Mouse (Mus musculus): ENCODE results near the gene Serinc3.
"Not testable (repeated sequence)": the region's sequence is repeated elsewhere in the genome, so short reads cannot be mapped to it uniquely, and the experiment has no call there.

Serinc3 gene

DNA sequence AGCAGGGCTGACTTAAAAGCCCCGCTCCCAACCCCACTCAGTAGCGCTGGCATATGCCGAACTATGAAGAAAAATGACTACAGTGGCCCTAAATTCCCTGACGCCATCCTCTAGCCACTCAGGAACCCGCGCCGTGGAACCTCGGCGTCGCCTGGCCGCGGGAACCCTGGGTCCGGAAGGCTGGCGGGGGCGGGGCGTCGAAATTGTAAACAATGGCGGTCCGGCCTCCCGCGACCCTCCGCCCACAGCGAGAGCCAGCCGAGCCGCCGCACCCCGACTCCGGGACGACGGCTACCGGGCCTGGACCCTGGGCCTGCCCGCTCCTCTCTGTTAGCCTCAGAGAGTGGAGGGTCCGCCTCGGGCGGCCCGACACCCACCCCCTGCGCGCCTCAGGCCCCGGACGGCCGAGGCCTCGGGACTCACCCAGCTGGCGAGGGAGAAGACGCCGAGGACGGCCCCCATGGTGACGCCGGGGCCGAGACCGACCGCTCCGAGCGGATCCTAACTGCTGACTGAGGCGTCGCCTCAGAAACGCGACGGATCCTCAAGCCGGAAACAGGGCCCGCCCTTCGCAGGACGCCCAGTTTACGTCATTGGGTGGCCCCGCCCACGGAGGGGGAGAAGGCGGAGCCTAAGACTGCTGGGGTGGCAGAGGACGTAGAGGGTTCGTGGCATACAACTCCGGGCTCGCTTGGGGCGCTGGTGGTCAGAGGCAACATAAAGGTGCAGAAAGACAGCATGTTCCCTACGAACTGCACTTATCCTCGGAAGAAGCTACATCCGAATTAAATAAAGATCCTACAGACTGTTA, at the start of gene Serinc3:
Serinc3 (minus strand) TSS at position 557 of the 811 bp plus-strand sequence.
- in situ Hi-C loops (cut with MboI; ENCODE audit: low sequenced_read_pairs) = no loop called here

DNA sequence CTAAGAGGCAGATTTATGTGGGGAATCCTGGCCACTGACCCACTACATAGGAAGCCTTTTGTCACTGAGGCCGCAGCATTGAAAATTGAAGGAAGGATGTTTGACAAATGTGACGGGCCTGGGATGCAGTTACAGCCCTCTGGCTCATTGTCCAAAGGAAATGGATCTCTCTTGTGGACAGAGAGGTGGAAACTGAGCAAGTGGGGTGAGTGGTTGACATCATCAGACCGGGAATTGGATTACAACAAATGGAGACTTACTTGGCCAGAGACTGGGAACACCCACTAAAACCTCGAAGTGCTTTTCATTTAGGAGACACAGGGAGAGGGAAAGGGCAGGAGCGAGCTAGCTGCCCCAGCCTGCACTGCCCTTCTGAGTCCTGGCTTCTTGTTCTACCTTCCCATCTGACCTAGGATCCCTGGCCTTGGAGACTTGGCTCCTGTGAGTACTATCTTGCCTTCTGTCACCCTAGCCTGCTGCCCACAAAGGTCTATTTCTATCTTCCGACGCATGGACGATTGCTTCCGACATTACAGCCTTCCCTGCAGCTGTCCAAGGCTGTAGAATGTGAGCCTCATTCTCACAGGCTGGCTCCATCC, 48.9 kb upstream of the Serinc3 start:
- in situ Hi-C loops (cut with MboI; ENCODE audit: low sequenced_read_pairs) = no loop called here

DNA sequence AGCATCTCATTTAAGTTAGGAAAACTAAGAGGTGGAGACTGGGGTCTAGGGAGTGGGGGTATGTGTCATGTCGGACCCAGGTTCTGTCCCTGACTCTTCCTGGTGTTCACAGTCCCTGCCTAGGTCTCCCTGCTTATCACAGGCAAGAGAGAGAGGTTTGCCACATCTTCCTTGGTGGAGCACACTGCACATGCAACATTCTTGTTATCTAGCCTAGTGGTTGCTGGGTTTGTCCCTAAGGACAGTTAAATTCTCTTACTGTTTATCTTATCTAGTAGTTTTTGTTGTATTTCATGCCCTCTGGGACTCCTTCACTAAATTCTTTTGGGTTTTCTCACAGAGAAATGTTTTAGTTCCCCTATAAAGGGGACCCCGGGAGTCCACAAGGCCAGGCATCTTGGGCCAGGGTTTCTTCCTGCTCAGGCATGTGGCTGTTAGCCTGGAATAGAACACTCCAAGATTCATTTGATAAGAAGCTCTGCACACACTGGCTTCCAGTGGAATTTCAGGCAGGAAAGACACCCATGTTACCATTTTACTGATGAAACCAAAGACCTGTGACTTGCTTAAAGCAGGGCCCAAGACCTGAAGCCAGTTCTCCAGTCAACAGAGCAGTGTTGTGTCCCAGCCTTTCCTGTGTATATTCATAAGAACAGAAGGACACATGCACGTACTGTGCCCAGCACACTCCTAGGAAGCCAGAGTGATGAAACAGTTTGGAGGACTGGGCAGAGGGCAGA, 48.1 kb upstream of the Serinc3 start:
- in situ Hi-C loops (cut with MboI; ENCODE audit: low sequenced_read_pairs) = no loop called here

DNA sequence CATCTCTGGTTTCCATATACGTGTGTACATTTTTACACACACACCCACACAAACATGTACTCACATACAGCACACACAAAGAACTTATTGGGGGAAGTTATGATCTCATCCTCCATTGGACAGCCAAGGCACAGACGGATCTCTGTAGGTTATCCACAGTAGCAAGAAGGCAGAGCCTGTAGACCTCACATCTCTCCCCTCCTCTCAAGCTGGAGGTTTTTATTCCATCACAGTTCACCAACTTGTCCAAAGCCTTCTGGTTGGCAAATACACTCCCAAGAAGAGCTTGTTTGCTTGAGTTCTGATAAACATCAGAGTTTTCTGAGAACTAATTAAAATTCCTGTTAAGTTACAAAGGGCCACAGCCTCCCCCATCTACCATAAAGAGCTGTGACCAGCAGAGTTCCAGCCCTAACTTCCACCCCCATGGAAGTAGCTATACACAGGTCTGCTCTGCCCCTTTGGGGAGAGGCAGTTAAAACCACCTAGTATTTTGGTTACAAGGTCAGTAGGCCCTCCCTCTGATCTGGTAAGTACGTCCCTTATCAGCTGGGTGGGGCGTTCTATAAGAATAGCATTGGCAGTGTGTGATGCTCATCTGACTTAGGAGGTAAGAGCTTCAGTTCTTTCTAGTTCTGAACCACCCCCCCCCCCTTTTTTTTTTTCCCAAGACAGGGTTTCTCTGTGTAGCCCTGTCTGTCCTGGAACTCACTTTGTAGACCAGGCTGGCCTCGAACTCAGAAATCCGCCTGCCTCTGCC, 47.1 kb upstream of the Serinc3 start:
- in situ Hi-C loops (cut with MboI; ENCODE audit: low sequenced_read_pairs) = no loop called here

DNA sequence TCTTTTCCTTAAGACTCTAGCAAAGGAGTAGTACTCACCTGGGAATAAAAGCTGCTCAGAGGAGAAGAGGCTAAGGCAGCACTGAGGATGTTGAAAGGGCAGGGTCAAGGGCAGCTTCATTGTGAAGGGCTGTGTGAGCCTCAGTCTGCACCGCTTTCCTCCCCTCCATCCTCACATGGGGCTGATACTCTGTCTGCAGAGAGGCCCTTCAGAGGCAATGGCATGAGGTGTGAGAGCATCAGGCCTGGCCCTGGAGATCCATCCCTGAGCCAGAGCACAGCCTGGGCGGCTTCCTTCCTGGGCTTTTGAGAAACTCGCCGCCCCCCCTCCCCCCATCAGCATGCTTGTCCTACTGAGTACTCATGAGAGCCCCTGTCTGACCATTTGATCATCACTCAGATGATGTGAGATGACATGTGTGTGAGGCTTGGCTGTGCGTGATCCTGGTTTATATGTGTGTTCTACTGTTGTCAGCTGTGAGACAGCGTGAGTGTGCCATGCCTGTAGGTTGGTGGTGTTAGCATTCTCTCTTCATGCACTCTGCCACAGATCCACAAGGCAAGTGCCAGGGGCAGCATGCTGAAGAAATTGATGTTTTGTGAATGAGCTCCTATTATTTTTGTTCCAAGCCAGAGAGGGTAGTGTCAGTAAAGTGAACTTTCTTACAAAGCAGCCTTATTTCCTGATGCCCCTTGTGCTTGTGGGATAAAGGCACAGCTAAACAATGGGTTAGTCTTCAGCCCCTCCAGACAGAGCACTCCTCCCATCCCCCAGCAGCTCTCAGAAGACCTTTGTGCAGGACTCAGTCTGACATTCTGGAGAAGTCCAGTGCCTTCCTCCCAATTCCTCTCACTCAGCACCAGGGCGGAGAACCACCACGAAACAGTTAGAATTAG, 45.7 kb upstream of the Serinc3 start:
- in situ Hi-C loops (cut with MboI; ENCODE audit: low sequenced_read_pairs) = no loop called here

DNA sequence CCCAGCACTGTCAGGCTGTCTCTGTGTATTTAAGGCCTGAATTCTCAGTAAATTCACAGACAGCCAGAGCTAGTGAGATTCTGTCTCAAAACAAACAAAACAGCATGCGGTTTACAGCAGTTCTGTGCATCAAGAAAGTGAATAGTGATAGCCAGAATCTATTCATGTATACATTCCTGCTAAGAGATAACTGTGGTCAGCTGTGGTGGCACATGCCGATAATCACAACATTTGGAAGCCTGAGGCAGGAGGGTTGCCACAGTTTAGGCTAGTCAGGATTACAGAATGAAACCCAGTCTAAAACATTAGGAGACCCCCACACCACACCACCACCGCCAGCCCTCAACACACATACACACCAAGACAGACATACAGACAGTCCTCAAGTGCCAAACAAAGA, 44.8 kb upstream of the Serinc3 start:
- in situ Hi-C loops (cut with MboI; ENCODE audit: low sequenced_read_pairs) = no loop called here

DNA sequence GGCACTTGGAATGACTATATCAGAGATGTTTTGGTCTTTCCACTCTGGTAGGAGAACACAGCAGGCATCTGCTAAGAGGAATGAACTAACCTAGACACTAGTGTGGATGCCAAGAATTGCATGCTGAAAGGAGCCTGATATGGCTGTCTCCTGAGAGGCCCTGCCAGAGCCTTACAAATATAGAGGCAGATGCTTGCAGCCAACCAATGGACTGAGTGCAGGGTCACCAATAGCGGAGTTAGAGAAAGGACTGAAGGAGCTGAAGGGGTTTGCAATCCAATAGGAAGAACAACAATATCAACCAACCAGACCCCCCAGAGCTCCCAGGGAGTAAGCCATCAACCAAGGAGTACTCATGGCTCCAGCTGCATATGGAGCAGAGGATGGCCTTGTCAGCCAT, 43.4 kb upstream of the Serinc3 start:
- in situ Hi-C loops (cut with MboI; ENCODE audit: low sequenced_read_pairs) = not testable (repeated sequence)

DNA sequence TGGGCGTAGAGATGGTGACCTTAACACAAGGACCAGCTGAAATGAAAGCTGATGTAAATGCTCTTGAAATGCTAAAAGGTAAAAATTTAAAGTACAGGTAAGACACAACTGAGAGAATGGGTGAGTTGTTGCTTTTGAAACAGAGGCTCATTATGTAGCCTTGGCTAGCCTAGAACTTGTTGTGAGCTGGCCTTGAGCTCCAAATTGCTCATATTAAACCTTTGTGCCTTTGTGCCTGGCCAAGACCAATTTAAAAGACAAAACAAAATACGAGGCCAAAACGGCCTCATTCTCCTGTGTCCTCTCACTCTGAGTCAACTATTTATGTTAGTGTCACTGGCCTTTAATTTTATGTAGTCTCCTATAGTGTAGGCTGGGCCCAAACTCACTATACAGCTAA, 42.0 kb upstream of the Serinc3 start:
- in situ Hi-C loops (cut with MboI; ENCODE audit: low sequenced_read_pairs) = no loop called here

DNA sequence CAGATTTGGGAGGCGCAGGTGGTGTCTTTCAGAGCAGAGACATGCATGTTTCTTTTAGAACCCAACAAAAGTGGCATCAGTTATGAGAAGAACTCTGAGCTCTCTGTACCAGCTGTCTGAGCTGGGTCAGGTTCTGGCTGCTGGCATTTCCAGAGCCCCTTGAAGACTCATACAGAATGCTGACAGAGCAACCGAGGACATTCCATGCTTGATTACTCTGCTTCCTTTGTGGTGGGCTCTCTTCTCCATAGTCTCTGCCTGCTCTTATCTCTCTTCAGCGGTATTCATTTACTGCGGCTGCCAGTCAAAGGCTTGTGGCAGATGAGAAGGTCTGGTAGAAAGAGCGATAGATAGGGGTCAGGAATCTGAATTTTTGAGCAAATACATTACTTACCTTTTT, 41.3 kb upstream of the Serinc3 start:
- in situ Hi-C loops (cut with MboI; ENCODE audit: low sequenced_read_pairs) = no loop called here

DNA sequence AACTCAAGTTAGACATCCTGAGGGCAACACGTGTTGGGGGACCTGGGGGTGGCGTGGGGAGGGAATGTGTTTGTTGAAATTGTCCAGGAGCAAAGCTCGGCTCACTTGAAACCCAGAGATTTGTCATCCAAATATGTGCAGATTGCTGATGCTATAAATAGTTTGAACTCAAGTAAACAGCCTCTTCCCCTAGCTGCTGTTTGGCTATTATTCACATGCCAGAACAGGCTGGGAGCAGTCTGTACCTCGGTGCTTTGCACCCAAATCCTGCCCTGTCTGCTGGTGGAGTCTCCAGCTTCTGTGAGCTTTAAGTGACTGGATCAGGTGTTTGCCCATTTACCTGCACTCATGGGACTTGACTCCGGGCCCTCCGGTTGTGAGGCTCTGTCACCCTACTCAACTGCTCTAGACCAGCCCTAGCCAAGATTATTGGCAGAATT, 40.9 kb upstream of the Serinc3 start:
- in situ Hi-C loops (cut with MboI; ENCODE audit: low sequenced_read_pairs) = no loop called here

DNA sequence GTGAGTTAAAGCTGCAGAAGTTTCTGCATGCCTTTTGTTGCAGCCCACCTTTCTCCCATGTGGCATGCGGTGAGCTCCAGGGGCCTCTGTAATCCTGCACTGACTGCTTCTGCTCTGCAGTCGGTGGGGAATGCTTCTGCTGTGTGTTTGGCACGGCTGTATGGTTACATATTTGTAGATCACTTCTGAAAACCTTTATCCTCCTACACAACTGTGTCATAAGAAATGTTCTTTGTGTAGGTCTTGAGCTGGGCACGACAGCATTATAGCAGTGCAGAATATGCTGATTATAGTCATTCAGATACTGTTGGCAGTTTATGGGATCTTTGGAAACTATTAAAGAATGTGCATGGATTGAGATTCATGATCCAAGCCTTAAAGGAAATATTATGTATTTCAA, 40.4 kb upstream of the Serinc3 start:
- in situ Hi-C loops (cut with MboI; ENCODE audit: low sequenced_read_pairs) = no loop called here

DNA sequence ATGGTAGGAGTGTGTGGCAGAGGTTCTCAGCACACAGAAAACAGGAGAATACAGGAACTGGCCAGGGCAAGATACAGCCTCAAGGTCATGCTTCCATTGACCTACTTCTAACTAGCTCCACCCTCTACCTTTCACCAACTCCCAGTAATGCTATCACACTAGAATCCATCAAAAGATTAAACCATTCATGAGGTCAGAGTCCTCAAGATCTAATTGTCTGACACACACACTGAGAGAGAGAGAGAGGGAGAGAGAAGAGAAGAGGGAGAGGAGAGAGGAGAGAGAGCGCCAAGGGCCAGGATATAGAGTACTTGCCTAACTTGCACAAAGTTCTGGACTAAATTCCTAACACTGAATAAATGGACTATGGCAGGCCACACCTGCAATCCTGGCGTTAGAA, 37.4 kb upstream of the Serinc3 start:
- in situ Hi-C loops (cut with MboI; ENCODE audit: low sequenced_read_pairs) = no loop called here

DNA sequence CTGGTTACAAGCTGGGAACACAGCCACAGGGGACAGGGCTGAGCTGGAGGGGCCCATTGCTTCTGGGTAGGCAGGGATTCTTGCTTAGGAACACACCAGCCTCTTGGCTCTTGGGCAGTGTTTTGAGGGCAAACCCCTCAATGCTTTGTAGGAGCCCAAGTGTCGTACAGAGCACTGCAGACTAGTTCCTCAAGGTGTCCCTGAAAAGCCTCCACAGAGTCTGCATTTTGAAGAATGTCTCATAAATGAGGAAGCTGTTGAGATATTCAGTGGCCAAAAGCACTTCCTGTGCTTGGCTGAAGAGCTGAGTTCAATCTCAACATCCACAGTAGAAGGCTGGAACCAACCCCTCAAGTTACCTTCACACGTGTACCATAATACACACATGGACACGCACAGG, 31.8 kb upstream of the Serinc3 start:
- in situ Hi-C loops (cut with MboI; ENCODE audit: low sequenced_read_pairs) = no loop called here

DNA sequence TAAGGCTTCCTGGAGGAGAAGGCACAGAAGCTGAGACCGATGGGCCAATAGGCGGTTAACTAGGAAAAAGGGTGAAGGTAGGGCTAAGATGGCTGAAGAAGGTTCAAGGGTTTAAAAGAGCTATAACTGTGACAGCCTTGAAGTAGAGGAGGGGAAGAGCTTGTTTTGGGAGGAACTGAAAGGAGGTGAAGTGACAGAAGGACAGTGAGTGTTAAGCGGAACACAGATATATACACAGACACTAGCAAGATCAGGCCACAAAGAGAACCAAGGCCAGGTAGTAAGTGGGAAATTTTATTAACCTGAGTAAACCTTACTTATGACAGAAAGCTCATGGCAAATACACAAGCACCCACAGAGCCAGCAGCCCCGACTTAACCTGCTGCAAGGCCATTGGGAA, 31.4 kb upstream of the Serinc3 start:
- in situ Hi-C loops (cut with MboI; ENCODE audit: low sequenced_read_pairs) = no loop called here

DNA sequence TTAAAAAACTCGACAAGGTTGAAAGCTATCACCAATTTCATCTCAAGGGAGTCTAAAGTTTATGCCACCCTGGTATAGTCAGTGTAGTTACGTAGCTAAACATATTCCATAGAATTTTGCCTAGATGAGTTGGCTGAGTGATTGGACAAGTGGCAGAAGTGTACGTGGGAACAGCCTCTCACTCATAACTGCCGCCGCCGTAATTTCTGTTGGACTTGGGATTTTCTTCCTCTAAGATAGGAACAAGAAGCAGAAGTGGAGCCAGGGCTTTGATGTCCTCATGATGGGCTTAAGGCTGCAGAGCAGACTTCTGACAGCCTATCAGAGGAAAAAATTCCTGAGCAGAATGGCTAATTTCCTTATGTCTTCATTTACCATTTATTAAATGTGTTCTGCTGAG, 30.7 kb upstream of the Serinc3 start:
- in situ Hi-C loops (cut with MboI; ENCODE audit: low sequenced_read_pairs) = no loop called here

DNA sequence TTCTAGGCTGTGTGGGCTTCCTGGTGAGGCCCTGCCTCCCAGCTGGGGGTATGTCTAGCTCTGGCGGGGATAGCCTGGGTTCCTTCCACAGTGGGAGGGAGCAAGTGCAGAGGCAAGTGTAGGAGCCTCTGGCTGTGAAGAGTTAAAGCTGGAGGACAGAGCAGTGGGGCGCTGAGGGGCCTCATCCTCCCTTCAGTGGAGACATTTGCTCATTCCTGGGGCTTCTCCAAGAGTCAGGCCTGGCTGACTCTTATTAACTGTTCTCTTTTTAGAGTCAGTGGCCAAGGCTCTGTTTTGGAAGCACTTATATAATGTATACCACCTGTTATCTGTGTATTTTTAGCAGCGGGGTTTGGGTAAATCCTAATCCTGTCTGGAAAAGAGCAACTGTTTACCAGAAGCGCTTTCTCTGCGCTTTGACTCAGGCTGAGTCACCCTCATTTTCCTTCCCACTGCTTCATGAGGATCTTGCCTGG, 30.3 kb upstream of the Serinc3 start:
- in situ Hi-C loops (cut with MboI; ENCODE audit: low sequenced_read_pairs) = no loop called here

DNA sequence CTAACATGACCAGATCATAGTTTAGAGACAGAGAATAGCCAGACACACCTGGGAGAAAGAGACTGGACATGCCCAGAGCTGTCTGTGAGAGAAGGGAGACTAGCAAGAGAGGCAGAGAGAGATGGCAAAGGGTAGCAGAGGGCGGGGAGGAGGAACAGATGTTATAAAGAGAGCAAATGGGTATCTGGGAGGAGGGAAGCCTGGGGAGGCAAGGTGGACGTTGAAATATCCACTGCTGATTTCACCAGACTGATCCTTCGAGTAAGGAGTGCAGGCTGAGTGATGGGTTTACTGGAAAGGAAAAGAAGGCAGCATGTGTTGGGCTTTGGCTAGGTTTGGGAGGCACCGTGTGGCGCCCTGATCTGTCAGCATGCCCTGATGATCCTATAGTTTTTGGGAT, 29.5 kb upstream of the Serinc3 start:
- in situ Hi-C loops (cut with MboI; ENCODE audit: low sequenced_read_pairs) = no loop called here

DNA sequence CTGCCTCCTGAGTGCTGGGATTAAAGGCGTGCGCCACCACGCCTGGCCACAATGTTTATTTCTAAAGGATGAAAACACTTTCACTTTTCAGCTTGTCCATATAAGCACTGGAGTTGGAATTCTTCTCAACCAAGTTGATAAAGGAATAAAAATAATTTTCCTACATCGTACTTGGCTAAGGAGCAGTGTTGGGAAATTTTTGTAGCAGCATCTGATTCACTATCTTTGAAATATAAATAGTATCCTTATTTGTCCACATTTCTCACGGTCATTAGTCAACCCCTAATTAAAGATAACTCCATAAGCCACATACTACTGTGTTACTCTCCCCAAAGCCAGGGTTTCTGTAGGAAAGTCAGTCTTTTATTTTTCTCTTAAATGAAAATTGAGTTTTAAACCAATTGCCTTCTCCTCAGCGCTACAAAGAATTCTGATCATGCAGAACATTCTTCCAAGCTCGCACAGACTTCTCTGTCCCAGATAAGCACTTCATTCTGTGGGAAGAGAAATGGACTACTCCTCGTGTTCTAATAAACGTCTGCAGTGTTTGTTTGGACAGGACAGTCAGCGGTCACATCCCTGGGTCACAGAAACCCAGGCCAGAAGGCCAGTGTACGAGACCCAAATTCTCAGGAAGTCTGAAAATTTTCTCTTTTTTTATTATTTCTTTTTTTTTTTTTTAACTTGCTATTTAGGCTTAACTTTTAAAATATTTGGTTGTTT, 26.1 kb upstream of the Serinc3 start:
- in situ Hi-C loops (cut with MboI; ENCODE audit: low sequenced_read_pairs) = no loop called here

DNA sequence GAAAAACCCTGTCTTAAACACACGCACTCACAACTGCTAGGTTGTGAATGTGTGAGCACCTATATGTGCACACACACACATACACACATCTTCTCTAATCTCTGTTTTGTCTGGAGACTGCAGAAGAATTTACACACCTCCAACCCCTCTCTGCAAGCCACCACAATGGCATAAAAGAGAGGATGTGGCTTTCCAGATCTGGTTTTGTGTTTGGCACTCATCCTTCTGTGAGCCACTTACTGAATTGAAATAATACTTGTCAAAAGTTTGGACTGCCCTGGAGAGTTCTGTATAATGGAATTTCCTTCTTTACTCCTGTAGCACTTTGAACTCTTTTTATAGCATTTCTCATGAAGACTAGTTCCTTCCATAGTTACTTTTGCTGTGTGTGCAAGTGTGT, 22.1 kb upstream of the Serinc3 start:
- in situ Hi-C loops (cut with MboI; ENCODE audit: low sequenced_read_pairs) = no loop called here
